Mouse (Mus musculus) bone marrow macrophage, adult 2 months (primary cell): ENCODE results near the gene Col18a1.

Experiments used
- CTCF ChIP-seq: IDR thresholded peaks from 2 replicates; pipeline ENCODE4 v1.5.1; 2012; ENCODE audit warnings: low read depth, mild to moderate bottlenecking, low read length, moderate library complexity
- POLR2A ChIP-seq: IDR thresholded peaks from 2 replicates; pipeline ENCODE4 v1.6.1; 2012; ENCODE audit warnings: mild to moderate bottlenecking, low read depth, low read length, borderline replicate concordance

GRCm38 (mm10) chr10:77121287-77122022 lies 44.9 kb downstream of the Col18a1 start:
- TF ChIP-seq CTCF (no peak), POLR2A (no peak)
